Comparison of ENCODE assay signal across 11 mouse cellular contexts in genomic region chr7:87938265-87938664, GRCm38 (mm10).
DNase-seq lines count a peak whose midpoint lies in the region; ATAC-seq lines count a peak whose summit lies in the region.
"Had no signal": no experiment of that assay in that cellular context is flagged by ENCODE, and none has a peak within 500 bp of the region (broad histone marks: within the 10 kb centered on the region; RNA-seq: fewer than 3 reads in every experiment).

No protein-coding gene starts in this region.

- H3K36me3 ChIP-seq in hindbrain, embryonic 12.5 days: no peaks in the 10 kb centered on the region
- no peaks in the 10 kb centered on the region for H3K36me3 ChIP-seq in hindbrain, embryonic 16.5 days (ENCODE audit: control insufficient read depth, insufficient read depth, low read length)
- no peaks in the 10 kb centered on the region for H3K36me3 ChIP-seq in intestine, embryonic 15.5 days

- H3K27ac ChIP-seq in hindbrain, embryonic 12.5 days: no peak overlapping the region
- H3K27ac ChIP-seq in hindbrain, embryonic 16.5 days (ENCODE audit: low read depth, low read length): no peak overlapping the region
- H3K27ac ChIP-seq in intestine, embryonic 15.5 days: no peak overlapping the region

- H3K4me1 ChIP-seq in hindbrain, embryonic 12.5 days: no peaks in the 10 kb centered on the region
- H3K4me1 ChIP-seq in hindbrain, embryonic 16.5 days (ENCODE audit: control insufficient read depth, insufficient read depth, low read depth, low read length): peaks cover 3% of the 10 kb centered on the region; the same call in 1 of the 2 replicates
- H3K4me1 ChIP-seq in intestine, embryonic 15.5 days (replicated peaks): no peaks in the 10 kb centered on the region

- no peaks in the 10 kb centered on the region for H3K27me3 ChIP-seq in hindbrain, embryonic 12.5 days
- no peaks in the 10 kb centered on the region for H3K27me3 ChIP-seq in hindbrain, embryonic 16.5 days (replicated peaks; ENCODE audit: control insufficient read depth, insufficient read depth, low read length)
- H3K27me3 ChIP-seq in intestine, embryonic 15.5 days (replicated peaks): no peaks in the 10 kb centered on the region

- ATAC-seq in hindbrain, embryonic 12.5 days (ENCODE audit: low FRiP score): peak; percentile 73
- no peak for ATAC-seq in hindbrain, embryonic 16.5 days
- no peak for ATAC-seq in intestine, embryonic 15.5 days
- no peak for ATAC-seq in inflammation-experienced regulatory T-cells, adult 6 months
- no peak for ATAC-seq in megakaryocyte-erythroid progenitor cell, adult 5-6 weeks (replicated peaks; ENCODE audit: low FRiP score, low TSS enrichment, poor library complexity, severe bottlenecking)

- no peak overlapping the region for H3K4me3 ChIP-seq in hindbrain, embryonic 12.5 days
- no peak overlapping the region for H3K4me3 ChIP-seq in hindbrain, embryonic 16.5 days (ENCODE audit: low read length)
- H3K4me3 ChIP-seq in intestine, embryonic 15.5 days (replicated peaks): no peak overlapping the region

- H3K9ac ChIP-seq in hindbrain, embryonic 12.5 days: no peak overlapping the region
- H3K9ac ChIP-seq in hindbrain, embryonic 16.5 days (ENCODE audit: low read depth, low read length): no peak overlapping the region
- H3K9ac ChIP-seq in intestine, embryonic 15.5 days: no peak overlapping the region

- no peaks in the 10 kb centered on the region for H3K9me3 ChIP-seq in hindbrain, embryonic 12.5 days (replicated peaks)
- no peaks in the 10 kb centered on the region for H3K9me3 ChIP-seq in hindbrain, embryonic 16.5 days (ENCODE audit: control insufficient read depth, low read length)
- no peaks in the 10 kb centered on the region for H3K9me3 ChIP-seq in intestine, embryonic 15.5 days

- WGBS in hindbrain, embryonic 12.5 days: 30% methylated on average over 5 of the region's 5 CpGs
- WGBS in hindbrain, embryonic 16.5 days: 20% methylated on average over 5 of the region's 5 CpGs
- 37% methylated on average over 5 of the region's 5 CpGs for WGBS in intestine, embryonic 15.5 days

- no peak overlapping the region for H3K4me2 ChIP-seq in hindbrain, embryonic 12.5 days (replicated peaks)
- no peak overlapping the region for H3K4me2 ChIP-seq in hindbrain, embryonic 16.5 days (ENCODE audit: low read length)
- H3K4me2 ChIP-seq in intestine, embryonic 15.5 days (replicated peaks): no peak overlapping the region

- DNase-seq in right cerebral cortex, postnatal 10 days (ENCODE audit: low spot score in 2 of 2): peak; percentile 26 to 38
- DNase-seq in right cerebral cortex, postnatal 4 days: no peak
- peak; percentile 28 for DNase-seq in mesoderm, embryonic 11.5 days (ENCODE audit: low read depth, low spot score)
- DNase-seq: heart, postnatal 4 days; kidney, postnatal 25 days; thymus, postnatal 14 days had no signal
